Mouse (Mus musculus) c-Kit-positive CD71-negative TER-119-negative erythroid progenitor cells, embryonic 14.5 days (primary cell): Measurements from ENCODE around the gene 9530003J23Rik.
"Not testable (repeated sequence)": the region's sequence is repeated elsewhere in the genome, so short reads cannot be mapped to it uniquely, and the experiment has no call there.

ENCODE experiments used
- DNase-seq: peaks from one replicate; pipeline ENCODE4 v3.0.0-alpha.2; 2013; ENCODE audit warnings: low read depth

Gene 9530003J23Rik

DNA sequence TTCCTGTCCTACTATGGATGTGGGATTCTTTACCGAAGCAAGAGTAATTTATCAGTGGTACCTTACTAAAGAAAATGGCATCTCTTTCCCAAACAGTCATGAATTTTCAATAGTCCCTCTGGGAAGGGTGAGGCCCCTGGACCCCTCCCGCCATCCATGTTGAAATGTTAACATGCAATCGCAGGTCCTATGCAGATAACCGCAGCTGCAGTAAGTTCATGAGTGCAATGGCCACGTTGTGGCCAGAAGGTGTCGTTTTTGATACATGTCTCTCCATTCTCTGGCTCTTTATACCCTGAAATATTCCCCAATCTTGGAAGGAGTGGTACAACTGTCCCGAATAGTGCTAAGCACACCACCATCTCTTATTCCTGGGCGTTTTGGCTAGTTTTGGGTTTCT, 13.4 kb downstream of the 9530003J23Rik start:
- no peak for DNase-seq

DNA sequence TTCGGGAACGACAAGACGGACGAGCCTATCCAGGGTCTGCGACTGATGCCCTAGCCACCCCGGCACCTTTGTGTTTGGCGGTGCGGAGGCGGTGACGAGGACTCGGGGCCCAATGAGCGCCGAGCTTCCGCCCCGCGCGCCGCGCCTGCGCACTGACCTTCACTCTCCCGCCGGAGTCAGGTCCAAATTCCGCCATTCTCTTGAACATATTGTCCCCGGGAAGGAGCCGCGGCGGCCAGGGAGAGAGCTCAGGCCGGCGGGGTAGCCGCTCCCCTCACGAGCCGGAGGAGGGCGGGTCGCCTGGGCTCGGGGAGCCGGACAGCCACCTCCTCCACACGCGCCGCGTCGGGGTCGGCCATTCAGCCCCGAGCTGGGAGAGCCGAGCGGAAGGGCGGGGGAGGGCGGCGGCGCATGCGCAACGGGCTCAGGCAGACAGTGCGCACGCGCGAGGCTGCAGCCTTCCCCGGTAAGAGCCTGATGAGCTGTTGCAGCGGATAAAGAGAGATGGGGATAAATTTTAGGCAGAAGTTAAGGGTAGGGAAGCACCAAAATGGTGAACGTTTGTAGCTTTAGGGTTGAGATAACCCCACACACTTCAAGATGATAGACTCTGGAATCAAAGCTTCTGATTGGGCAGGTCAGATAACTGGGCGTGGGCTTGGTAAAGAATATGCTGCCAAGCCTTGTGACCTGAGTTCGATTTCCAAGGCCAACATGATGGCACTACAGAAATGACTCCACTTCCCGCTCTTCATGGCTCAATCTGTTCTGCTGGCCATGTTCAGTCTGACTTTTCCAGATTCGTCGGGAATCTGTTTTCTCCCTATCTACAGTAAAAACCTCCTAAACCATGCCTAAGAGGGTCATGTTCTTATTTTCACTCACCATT, 14.2 kb downstream of the 9530003J23Rik start, which contains the start of gene Yeats4:
Gene Yeats4 (minus strand): TSS at position 406 of the 889 bp plus-strand sequence.
- DNase-seq: peak; percentile 83

DNA sequence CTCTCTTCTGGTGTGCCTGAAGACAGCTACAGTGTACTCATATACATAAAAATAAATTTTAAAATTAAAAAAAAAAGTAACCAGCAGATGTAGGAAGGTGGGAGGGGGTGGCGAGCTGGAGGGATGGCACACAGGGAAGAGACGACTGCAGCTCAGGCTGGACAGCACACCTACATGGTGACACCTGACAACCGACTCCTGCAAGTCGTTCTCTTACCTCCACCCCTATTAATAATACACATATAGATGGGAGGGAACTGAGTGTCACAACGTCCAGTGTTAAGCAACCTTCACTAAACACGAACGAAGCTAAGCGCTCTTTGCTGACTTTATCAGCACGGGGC, 14.8 kb downstream of the 9530003J23Rik start:
- no peak for DNase-seq

DNA sequence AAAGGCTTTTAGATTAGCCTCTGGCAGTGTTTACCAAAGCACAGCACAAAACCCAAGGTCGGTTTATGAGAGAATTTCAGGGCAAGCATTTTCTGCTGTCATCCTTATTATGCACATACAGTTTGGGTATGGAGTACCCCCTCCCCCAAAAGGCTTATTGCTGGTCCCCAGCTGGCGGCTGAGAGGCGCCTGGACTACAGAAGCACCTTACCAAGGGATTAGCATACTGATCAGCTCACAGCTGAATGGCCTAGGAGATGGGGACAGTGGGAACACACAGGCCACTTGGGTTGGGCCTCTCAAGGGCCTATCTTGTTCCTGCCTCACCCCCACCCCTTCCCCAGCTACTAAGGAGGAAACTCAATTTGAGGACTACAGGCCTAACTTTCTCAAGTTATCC, 15.7 kb downstream of the 9530003J23Rik start:
- no peak for DNase-seq

DNA sequence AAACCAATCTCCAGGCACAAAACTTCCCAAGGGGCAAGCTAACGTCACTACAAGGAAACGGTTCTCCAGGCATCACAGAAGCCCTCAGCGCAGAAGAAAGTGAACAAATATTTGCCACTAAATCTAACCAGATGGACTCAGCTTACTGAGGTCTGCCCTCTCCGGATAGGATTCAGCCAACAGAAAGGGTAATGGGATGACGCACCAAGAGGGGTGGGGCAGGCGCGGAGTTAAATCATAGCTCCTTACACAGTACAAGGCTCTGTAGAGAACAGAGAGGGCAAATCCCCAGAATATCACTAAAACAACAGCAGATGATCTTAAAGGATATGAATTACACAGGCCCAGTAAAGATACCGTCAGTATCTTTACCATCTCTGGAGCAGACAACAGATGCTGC, 20.2 kb downstream of the 9530003J23Rik start:
- no peak for DNase-seq

DNA sequence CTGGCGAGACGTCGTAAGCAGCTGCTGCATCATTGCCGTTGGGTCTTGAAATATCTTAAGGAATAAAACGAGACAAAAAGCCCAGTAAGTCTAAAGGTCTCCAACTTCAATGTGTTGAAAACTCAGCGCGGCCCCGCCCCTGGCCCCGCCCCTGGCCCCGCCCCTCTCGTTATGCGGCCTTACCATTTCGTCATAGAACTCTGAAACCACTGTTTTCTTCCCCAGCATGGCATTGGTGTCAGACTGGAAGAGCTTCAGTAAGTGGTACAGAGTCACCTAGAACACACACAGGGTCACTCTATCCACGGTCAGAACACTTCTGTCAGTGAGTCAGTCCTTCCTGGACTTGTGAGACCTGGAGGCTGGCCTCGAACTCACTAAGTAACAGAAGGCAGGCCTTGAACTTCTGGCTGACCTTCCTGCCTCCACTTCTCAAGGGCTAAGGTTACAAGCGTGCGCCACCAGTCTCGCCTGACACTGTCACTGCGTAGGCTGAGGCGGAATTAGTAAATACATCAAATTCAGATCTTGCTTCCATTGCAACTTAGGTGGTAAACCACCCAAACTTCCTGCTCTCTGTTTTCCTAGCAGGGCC, 21.2 kb downstream of the 9530003J23Rik start:
- no peak for DNase-seq

DNA sequence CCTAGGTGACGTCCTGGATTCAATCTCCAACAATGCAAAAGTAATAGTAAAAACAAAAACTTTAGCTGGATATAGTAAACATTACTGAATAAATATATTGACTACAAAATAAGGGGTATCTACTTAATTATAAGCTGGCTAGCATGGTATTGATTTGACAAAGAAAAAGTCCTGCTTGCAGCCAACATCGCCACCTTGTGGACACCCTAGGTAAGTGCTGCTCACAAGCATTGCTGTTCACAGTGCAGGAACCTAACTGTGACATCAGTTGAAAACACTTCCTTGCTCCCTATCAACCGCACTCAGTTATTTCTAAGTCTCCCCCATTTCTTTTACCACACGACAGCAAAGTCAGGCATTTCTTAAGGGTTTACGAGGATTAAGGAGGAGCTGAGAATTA, 21.7 kb downstream of the 9530003J23Rik start:
- DNase-seq: peak; percentile 37

DNA sequence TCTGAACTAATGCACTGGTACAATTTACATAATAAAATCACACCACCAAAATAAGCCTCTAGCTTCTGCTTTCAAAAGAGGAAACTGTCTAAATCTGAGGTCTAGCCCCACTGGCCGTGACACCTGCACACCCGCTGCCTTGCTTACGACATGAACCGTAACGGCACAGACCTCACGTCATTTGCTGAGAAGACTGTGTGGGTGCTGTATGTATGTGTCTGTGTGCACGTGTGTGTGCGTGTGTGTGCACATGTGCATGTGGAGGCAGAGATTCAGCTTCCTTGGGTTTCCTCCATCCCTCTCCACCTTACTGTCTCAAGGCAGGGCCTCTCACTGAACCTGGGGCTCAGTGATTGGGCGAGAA, 22.4 kb downstream of the 9530003J23Rik start:
- DNase-seq: peak; percentile 37

DNA sequence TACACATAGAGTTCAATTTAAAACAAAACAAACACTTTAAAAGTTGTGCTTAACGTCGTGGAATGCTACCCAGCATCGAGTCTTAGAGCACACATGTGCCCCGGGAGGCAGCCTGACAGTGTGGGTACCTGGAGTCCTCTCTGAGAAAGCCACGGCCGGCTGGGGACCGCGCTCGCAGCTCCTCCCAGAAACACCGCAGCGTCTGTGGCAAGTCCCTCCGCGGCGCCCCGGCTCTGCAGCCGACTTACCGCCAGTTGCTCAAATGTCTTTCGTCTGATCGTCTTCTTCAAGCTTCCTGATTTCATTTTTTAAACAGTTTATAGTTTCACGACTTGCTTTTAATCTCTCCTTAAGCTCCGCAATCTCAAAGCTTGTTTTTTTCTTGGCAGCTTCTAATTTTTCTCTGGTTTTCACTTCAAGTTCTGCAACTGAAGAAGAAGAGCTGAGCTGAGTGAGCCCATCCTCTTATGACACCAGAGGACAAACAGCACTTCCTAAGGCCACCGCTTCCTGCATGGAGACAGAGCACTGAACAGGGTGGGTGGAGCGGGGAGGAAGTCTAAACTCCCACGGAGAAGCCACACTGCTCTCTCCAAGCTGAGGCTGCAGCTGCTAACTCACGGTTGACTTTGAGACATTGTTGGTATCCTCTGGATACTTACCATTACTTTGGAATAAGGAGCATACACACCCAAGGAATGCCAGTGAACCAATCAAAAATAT, 22.9 kb downstream of the 9530003J23Rik start:
- DNase-seq: no peak

DNA sequence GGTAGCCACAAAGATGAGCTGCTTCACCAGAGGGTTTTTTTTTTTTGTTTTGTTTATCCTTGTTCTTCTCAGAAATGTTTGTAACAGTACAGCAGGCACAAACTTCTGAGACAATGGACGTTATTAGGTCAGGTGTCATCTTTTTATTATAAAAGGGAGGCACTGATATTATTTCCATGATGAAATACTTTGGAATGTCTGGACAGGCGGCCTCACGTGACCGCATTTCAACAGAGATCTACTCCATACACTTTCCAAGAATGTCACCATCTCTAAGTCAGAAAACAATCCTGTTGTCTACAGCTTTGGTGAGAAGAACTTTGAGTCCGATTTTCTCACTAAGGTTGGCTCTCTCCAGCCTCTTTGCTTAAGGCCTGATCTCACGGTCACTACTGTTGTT, 27.5 kb downstream of the 9530003J23Rik start:
- no peak for DNase-seq

DNA sequence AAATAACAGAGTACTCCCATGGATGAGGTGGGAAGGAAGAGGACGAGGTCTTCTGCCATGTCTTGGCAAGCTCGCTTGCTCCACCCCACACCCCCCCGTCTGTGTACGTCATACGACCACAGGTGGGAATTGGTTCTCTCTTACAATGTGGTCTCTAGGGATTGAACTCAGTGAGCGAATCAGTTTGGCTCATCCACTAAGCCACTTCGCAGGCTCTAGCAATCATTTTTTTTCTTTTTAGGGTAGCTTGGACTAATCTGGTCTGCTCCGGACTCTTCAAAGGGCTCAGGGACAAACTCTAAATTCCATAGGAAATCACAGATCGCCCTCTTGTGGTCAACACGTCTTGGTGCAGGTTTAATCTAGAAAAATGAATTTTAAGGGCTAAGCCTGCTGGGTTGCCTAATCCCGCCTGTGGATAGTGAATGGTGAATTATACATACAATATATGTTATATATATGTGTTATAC, 29.0 kb downstream of the 9530003J23Rik start:
- DNase-seq: peak; percentile 58

DNA sequence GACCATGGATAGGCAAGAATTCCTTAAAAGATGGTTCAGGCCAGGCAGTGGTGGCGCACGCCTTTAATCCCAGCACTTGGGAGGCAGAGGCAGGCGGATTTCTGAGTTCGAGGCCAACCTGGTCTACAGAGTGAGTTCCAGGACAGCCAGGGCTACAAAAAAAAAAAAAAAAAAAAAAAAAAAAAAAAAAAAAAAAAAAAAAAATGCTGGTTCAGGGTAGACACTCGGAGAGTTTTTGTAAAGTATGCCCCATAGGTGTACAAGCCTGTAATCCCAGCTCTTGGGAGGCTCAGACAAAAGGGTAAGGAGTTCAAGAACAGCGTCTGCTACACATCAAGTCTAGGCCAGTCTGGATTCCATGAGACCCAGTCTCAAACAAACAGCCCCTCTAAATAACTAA, 29.7 kb downstream of the 9530003J23Rik start:
- DNase-seq: not testable (repeated sequence)

DNA sequence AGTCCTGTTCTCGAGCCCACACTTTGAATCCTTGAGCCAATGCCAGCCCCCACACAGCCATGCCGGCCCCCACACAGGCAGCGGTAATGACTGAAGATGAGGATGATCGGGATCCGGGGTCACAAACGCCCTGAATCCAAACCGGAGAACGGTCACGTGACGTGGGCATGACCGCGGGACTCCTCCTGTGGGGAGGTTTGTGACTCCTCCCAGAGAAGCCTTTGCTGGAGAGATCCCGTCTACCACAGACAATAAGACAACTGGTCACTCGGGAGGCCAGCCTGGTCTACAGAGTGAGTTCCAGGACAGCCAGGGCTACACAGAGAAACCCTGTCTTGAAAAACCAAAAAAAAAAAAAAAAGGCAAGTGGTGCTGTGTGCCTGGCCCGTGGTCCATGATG, 30.3 kb downstream of the 9530003J23Rik start:
- no peak for DNase-seq

DNA sequence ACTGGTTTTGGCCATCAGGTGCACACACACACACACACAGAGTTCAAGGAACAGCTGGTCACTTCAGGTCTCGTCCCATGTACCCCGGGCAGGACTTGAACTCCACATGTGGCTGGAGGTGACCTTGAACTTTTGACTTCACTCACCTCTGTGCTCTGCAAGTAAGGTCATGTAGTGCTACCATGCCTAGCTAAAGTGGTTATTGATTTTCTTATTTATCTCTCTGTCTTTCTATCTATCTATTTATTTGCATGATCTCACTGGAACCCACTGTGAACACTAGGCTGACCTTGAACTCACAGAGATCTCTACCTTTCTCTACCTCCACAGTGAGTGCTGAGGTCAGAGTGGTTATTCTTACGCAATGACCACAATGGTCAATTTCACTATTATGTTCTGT, 32.4 kb downstream of the 9530003J23Rik start:
- no peak for DNase-seq

DNA sequence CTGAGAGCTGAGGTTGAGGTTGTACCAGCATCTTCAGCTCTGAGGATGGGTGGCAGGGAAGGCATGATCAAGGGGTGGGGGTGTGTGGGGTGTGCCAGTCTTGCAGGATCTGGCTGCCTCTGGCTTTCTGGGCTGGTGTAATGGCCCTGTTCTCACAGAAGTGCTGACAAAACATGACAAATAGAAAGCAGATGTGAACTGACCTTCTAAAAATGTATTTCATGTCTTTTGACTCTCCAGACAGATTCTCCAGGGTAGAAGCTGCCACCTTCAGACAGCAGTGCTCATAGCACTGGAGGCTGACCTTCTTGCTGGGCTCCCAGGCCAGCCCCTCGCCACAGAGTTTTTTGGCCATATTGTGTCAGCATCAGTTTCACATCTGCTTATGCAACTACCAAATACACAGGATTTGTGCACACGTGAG, 34.9 kb downstream of the 9530003J23Rik start:
- DNase-seq: no peak

DNA sequence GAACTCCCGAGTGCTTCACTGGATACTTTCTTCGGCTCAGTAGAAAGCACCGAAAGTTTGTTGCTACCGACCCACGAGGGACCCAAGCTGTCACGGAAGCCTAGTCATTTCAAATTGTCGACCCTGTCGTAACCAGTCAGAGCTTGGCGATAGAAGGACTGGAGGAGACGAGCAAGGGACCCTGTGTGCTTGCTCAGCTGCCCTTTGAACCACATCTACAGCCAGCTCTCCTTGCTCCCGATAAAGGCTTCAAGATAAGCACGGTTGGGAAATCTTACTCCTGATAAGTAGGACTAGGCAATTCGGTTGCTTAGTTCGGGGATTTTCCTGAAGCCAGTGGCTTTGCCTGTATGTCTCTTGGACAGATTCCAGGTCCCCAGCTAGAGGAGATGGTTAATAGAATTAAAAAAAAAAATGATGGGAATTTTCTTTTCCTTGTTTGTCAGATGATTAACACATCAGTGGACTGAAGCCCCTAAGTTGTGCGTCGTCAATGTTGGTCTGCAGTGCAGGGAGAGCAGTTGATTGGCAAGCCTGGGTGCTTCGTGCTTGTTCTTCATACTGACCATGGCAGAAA, 35.4 kb downstream of the 9530003J23Rik start:
- no peak for DNase-seq

DNA sequence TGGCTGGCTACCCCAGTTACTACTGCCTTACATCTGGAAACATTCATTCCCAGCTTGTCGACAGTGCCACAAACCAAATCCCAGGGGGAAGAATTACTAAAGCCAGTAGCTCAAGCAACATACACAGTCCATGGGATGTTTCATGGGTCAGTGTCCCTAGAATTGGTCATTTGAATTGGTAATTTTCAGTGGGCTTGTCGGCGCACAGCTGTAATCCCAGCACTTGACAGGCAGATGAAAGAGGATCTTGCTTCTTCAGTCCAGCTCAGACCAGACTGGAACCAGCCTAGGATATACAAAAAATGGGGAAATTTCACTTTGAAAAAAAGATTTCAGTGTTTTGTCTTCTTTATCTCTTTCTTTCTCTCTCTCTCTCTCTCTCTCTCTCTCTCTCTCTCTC, 38.8 kb downstream of the 9530003J23Rik start:
- no peak for DNase-seq

DNA sequence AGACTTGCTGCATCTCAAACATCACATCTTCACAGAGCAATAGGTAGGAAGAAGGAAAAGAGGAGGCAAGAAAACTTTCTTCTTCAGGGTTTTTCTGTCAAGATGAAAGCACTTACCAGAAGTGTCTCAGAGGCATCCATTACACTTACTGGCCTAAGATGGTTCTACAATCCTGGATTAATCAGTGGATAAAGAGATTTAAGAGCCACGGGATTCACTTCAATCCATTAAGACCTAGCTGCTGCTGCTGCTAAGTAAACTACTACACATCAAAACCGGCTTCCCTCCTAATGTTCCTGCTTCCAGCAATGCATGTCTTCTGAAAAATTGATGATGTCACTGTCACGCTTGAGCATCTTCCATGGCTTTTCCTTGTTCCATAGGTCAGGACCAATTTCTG, 41.8 kb downstream of the 9530003J23Rik start:
- DNase-seq: no peak

DNA sequence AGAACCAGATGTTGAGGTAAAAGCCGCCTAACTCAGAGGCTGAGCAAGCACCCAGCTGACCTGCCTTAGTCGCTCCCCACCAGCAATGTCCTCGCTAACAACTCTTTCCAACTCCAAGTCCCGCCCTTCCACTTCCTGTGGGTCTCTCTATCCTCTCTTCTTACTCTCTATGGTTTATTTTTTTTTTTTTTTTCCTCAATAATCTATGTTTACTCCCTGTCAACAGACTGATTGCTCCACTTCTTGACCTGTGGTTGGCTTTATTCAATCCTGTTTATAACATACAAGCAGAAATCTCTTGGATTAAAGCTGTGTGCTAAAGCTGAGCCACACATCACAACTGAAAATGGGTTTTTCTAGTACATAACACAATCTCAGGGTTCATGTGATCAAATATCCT, 42.8 kb downstream of the 9530003J23Rik start:
- DNase-seq: no peak

DNA sequence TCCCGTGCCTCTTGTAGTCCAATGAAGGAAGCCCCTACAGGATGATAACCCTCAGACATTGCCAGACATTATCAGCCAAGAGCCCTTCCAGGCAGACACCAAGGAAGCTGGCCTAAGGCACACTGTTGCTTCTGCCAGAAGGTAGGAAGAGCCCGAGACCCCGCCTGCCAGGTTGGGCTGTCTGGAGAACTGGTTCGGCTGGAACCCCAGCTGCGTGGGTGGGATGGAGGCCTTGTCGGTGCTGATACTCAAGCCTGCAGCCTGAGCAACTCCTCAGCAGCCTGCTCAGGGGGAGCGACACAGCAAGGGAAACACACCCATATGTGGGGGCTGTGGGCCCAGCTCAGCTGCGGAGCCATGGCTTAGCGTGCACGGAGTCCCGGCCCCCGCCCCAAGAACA, 43.5 kb downstream of the 9530003J23Rik start:
- no peak for DNase-seq

DNA sequence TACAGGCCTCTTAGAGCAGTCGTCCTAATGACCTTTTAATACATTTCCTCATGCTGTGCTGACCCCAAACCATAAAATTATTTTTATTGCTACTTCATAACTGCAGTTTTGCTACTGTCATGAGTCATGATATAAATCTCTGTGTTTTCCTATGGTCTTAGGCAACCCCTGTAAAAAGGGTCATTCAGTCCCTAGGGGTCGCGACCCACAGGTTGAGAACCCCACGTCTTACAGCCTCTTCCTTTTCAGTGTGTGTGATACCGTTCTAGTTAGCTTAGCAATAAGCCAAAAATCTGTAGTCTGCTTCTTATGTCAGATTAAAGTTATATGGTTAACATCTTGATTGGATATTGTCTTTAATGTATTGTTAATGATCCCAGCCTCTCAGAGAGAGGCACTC, 45.1 kb downstream of the 9530003J23Rik start:
- no peak for DNase-seq

DNA sequence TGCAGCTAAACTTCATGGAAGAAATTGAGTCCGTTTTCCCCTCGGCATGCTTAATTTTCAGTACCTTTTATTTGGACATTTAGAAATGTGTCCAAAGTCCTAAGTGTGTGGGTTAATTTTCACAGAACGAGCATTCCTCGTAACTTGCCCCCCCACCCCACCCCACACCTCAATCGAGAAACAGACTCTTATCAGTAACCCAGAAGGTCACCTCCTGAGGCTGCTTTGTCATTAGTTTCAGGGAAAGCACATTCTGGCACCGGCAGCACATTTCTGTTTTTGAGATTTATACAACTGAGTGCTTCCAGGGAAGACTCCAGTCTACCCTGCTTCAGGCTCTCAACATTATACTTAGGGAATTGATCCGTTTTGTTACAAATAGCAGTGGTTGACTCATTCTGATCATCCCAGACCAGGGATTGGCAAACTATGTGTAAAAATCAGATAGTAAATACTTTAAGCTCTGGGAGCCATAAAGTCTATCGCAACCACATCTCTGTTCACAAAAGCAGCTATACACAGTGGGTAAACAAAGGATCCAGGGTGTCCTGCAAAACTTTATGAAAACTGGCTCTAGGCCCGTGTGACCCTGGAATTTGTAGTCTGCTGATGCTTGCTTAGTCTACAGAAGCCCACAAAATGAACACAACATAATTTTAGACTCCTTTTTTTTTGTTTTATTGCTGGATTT, 53.0 kb downstream of the 9530003J23Rik start:
- no peak for DNase-seq
